Comparison of ENCODE assay signal across 8 mouse cellular contexts in the genomic region with DNA sequence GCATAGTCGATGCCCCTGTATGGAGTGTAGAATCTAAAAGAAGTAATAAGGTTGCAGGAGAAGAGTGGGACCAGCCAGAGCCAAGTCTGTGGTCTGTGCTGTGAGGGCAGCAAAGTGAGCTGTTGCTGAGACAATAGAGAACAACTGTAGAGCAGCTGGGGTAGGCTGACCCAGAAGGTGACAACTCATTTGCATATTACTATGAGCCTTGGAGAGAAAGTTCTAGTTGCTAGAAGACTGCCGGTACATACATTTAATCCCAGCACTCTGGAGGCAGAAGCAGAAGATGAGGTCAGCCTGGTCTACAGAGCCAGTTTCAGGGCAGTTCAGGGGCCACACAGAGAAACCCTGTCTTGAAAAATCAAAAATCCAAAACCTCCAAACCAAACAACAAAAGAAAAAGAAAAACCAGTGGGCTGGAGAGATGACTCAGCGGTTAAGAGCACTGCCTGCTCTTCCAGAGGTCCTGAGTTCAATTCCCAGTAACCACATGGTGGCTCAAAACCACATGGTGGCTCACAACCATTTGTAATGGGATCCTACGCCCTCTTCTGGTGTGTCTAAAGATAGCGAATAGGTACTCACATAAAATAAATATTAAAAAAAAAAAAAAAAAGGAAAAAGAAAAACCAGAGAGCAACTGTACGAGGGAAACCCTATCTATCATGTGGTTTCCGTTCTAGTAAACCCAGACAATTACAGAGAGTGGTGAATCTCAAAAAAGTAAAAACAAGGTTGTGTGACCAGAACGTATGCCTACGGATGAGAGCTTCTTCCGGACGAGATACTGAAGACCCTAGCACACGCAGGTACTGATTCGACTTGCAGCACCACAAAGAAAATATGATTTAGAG. TPM values are rescaled to one million over a fixed set of nuclear protein-coding genes. Genes with fewer than 3 reads are reported as not detected.
DNase-seq lines count a peak whose midpoint lies in the region; ATAC-seq and TF ChIP-seq lines count a peak whose summit lies in the region.

No protein-coding gene starts in this region.

- peak overlapping the region; percentile 64 for H3K4me2 ChIP-seq in heart, embryonic 14.5 days (ENCODE audit: low read length)
- peak overlapping the region; percentile 43 for H3K4me2 ChIP-seq in hindbrain, embryonic 14.5 days (replicated peaks)
- H3K4me2 ChIP-seq in midbrain, embryonic 11.5 days: peak overlapping the region; percentile 35; the same call in 1 of the 2 replicates

- no peak for TF ChIP-seq RAD21 in MEL (IDR thresholded peaks at IDR 0.05; ENCODE audit: low read depth, low read length)

- WGBS in heart, embryonic 14.5 days: 42% methylated on average over 13 of the region's 13 CpGs
- 50% methylated on average over 13 of the region's 13 CpGs for WGBS in hindbrain, embryonic 14.5 days
- 43% methylated on average over 13 of the region's 13 CpGs for WGBS in midbrain, embryonic 11.5 days

- peak overlapping the region in 1 of 2 experiments; percentile 18; a peak in 1 of 4 replicates for H3K4me3 ChIP-seq in heart, embryonic 14.5 days (ENCODE audit: control insufficient read depth in 1 of 2, insufficient read depth in 1 of 2, low read depth in 1 of 2, low read length in 2 of 2)
- H3K4me3 ChIP-seq in MEL (ENCODE audit: control insufficient read depth in 1 of 2, insufficient read depth in 1 of 2, low read depth in 2 of 2, low read length in 2 of 2): peak overlapping the region; percentile 64 to 70
- no peak overlapping the region for H3K4me3 ChIP-seq in hindbrain, embryonic 14.5 days (replicated peaks; ENCODE audit: low read length)
- no peak overlapping the region for H3K4me3 ChIP-seq in midbrain, embryonic 11.5 days (ENCODE audit: low read depth, low read length)

- H3K79me2 ChIP-seq in MEL (ENCODE audit: control insufficient read depth, insufficient read depth, low read length, poor library complexity): no peaks in the 10 kb centered on the region

- H3K36me3 ChIP-seq in heart, embryonic 14.5 days (ENCODE audit: control insufficient read depth, insufficient read depth, low read length): no peaks in the 10 kb centered on the region
- H3K36me3 ChIP-seq in MEL (ENCODE audit: control insufficient read depth in 1 of 2, insufficient read depth in 2 of 2, low read length in 2 of 2): peaks cover 0 to 6% of the 10 kb centered on the region in 2 experiments; a peak in 2 of 4 replicates
- H3K36me3 ChIP-seq in hindbrain, embryonic 14.5 days (replicated peaks; ENCODE audit: control insufficient read depth, insufficient read depth): no peaks in the 10 kb centered on the region
- H3K36me3 ChIP-seq in midbrain, embryonic 11.5 days (ENCODE audit: control insufficient read depth, insufficient read depth, low read length): no peaks in the 10 kb centered on the region

- peaks cover 2 to 6% of the 10 kb centered on the region in 2 experiments; a peak in 2 of 4 replicates for H3K4me1 ChIP-seq in heart, embryonic 14.5 days (ENCODE audit: control insufficient read depth in 2 of 2, insufficient read depth in 2 of 2, low read length in 2 of 2)
- H3K4me1 ChIP-seq in MEL (ENCODE audit: control insufficient read depth in 1 of 2, insufficient read depth in 2 of 2, low read length in 2 of 2): peaks cover 0 to 13% of the 10 kb centered on the region in 2 experiments; a peak in 1 of 4 replicates
- no peaks in the 10 kb centered on the region for H3K4me1 ChIP-seq in hindbrain, embryonic 14.5 days (replicated peaks; ENCODE audit: control insufficient read depth, insufficient read depth, low read length)
- no peaks in the 10 kb centered on the region for H3K4me1 ChIP-seq in midbrain, embryonic 11.5 days (ENCODE audit: control insufficient read depth, insufficient read depth, low read length)

- DNase-seq in heart, adult 8-10 months (ENCODE audit: low spot score): no peak
- peak; percentile 42 for DNase-seq in MEL (ENCODE audit: low read depth, low spot score)
- DNase-seq in hindbrain, embryonic 14.5 days (ENCODE audit: low spot score): no peak
- no peak for DNase-seq in midbrain, embryonic 11.5 days (ENCODE audit: low spot score, missing footprints)
- no peak for DNase-seq in right cerebral cortex, postnatal 36 days (ENCODE audit: low spot score in 2 of 2)
- no peak for DNase-seq in urinary bladder, postnatal 36 days (ENCODE audit: low spot score in 2 of 2)
- no peak for DNase-seq in ovary, postnatal 14 days (ENCODE audit: low spot score)

- no peak overlapping the region for H3K27ac ChIP-seq in heart, embryonic 14.5 days (replicated peaks in 1 of 2; ENCODE audit: control insufficient read depth in 1 of 2, insufficient read depth in 1 of 2, low read depth in 2 of 2, low read length in 2 of 2)
- H3K27ac ChIP-seq in MEL (ENCODE audit: control insufficient read depth, low read depth, low read length): no peak overlapping the region
- H3K27ac ChIP-seq in hindbrain, embryonic 14.5 days: no peak overlapping the region
- no peak overlapping the region for H3K27ac ChIP-seq in midbrain, embryonic 11.5 days (ENCODE audit: low read depth, low read length)

- ATAC-seq in heart, embryonic 14.5 days (ENCODE audit: insufficient number of reproducible peaks, insufficient read depth, low FRiP score, low read depth): no peak
- ATAC-seq in hindbrain, embryonic 14.5 days (ENCODE audit: low FRiP score): no peak
- no peak for ATAC-seq in midbrain, embryonic 11.5 days (ENCODE audit: low FRiP score)

- no peaks in the 10 kb centered on the region for H3K27me3 ChIP-seq in heart, embryonic 14.5 days (ENCODE audit: control insufficient read depth, insufficient read depth, low read length)
- H3K27me3 ChIP-seq in MEL (ENCODE audit: control insufficient read depth in 1 of 2, insufficient read depth in 2 of 2, low read length in 2 of 2): no peaks in the 10 kb centered on the region
- H3K27me3 ChIP-seq in hindbrain, embryonic 14.5 days (ENCODE audit: control insufficient read depth, insufficient read depth, low read length): no peaks in the 10 kb centered on the region
- no peaks in the 10 kb centered on the region for H3K27me3 ChIP-seq in midbrain, embryonic 11.5 days (ENCODE audit: control insufficient read depth, insufficient read depth, low read length)

- 0 out of 2 replicates have a peak overlapping the region, but pooled peaks have one; percentile 48 for H3K9ac ChIP-seq in heart, embryonic 14.5 days (ENCODE audit: low read length)
- H3K9ac ChIP-seq in MEL (ENCODE audit: control insufficient read depth, low read depth, low read length, poor library complexity, severe bottlenecking): peak overlapping the region; percentile 65
- no peak overlapping the region for H3K9ac ChIP-seq in hindbrain, embryonic 14.5 days
- H3K9ac ChIP-seq in midbrain, embryonic 11.5 days (ENCODE audit: low read length): no peak overlapping the region

- peak in 2 of 3 experiments; percentile 17 to 27; a peak in 3 of 6 replicates for TF ChIP-seq CTCF in MEL (IDR thresholded peaks at IDR 0.05 in 2 of 3, conservative IDR thresholded peaks at IDR 0.05 in 1 of 3; ENCODE audit: control insufficient read depth in 1 of 3, insufficient read depth in 1 of 3, low read depth in 2 of 3, low read length in 3 of 3, poor library complexity in 1 of 3, severe bottlenecking in 1 of 3)

- TF ChIP-seq POLR2A in MEL (IDR thresholded peaks at IDR 0.05; ENCODE audit: control insufficient read depth in 1 of 2, insufficient read depth in 1 of 2, low read depth in 1 of 2, low read length in 2 of 2, poor library complexity in 1 of 2): no peak

- peak in 1 of 2 experiments; percentile 34; a peak in 1 of 4 replicates for TF ChIP-seq EP300 in MEL (IDR thresholded peaks at IDR 0.05; ENCODE audit: low read depth in 1 of 2, low read length in 2 of 2)

- H3K9me3 ChIP-seq in heart, embryonic 14.5 days (ENCODE audit: control insufficient read depth, low read length): no peaks in the 10 kb centered on the region
- H3K9me3 ChIP-seq in MEL (replicated peaks; ENCODE audit: insufficient read depth, low read length): no peaks in the 10 kb centered on the region
- no peaks in the 10 kb centered on the region for H3K9me3 ChIP-seq in hindbrain, embryonic 14.5 days (ENCODE audit: control insufficient read depth, low read length)
- H3K9me3 ChIP-seq in midbrain, embryonic 11.5 days (ENCODE audit: control insufficient read depth, low read length): no peaks in the 10 kb centered on the region

TF ChIP-seq in MEL, 35 proteins besides CTCF, POLR2A, EP300 and RAD21 (continues in another document):
- TF ChIP-seq USF1 (IDR thresholded peaks at IDR 0.05; ENCODE audit: low read depth, low read length) (no peak), ZKSCAN1 (IDR thresholded peaks at IDR 0.05; ENCODE audit: low read depth, low read length) (0 out of 2 replicates have a peak, but pooled peaks have one; percentile 43), MYB (IDR thresholded peaks at IDR 0.05; ENCODE audit: low read depth, low read length) (no peak), MXI1 (IDR thresholded peaks at IDR 0.05; ENCODE audit: low read depth, low read length) (peak; percentile 59), ELF1 (IDR thresholded peaks at IDR 0.05; ENCODE audit: low read depth, low read length) (no peak), GATA1 (IDR thresholded peaks at IDR 0.05; ENCODE audit: low read depth, low read length) (peak; percentile 49), TBP (IDR thresholded peaks at IDR 0.05; ENCODE audit: low read depth, low read length) (no peak; the same call in 1 of the 2 replicates), HCFC1 (IDR thresholded peaks at IDR 0.05; ENCODE audit: low read depth, low read length) (no peak), ZMIZ1 (IDR thresholded peaks at IDR 0.05; ENCODE audit: low read depth, low read length) (no peak), MAFK (IDR thresholded peaks at IDR 0.05; ENCODE audit: borderline replicate concordance, low read depth, low read length) (0 out of 2 replicates have a peak, but pooled peaks have one; percentile 51), USF2 (IDR thresholded peaks at IDR 0.05; ENCODE audit: borderline replicate concordance in 1 of 2, insufficient read depth in 1 of 2, low read depth in 1 of 2, low read length in 2 of 2) (no peak), JUND (IDR thresholded peaks at IDR 0.05; ENCODE audit: low read depth, low read length) (no peak), CHD1 (IDR thresholded peaks at IDR 0.05; ENCODE audit: low read depth, low read length) (no peak), MAX (IDR thresholded peaks at IDR 0.05; ENCODE audit: low read length) (peak; percentile 67), MYC (IDR thresholded peaks at IDR 0.05; ENCODE audit: low read depth, low read length) (peak; percentile 94), GABPA (IDR thresholded peaks at IDR 0.05; ENCODE audit: low read depth, low read length) (no peak)

RNA-seq across cellular contexts. Expression of a gene that starts 20.3 kb away (rescaled TPM):
- 438 and 448 TPM in 2 replicates for polyA plus RNA-seq in heart, embryonic 14.5 days (2014; fragmentation: Nextera tagmentation; extraction: Ambion mirVana)
- 10 to 100 TPM; 73.8 to 88.7 (median 82.1) TPM for total RNA-seq in heart, adult 8-10 months (2022)
- 80.0 and 91.5 TPM in 2 replicates for total RNA-seq in MEL (2012; rRNA removed)
- 100 to 1,000 TPM in 1 of 2 experiments, not detected in 1; 312 TPM for polyA plus RNA-seq in MEL (2012; ENCODE audit: insufficient read depth in 1 of 2, insufficient read length in 2 of 2, low read depth in 1 of 2, low replicate concordance in 2 of 2, missing spikeins in 1 of 2)
- 745 and 907 TPM in 2 replicates for polyA plus RNA-seq in hindbrain, embryonic 14.5 days (2014; fragmentation: Nextera tagmentation; extraction: Ambion mirVana)
- polyA plus RNA-seq in midbrain, embryonic 11.5 days (2014; fragmentation: Nextera tagmentation; extraction: Ambion mirVana): 487 and 530 TPM in 2 replicates

Comparison
In these comparisons a context has a peak if more than half of its experiments do, and no peak if none do; other contexts are left out.
1. H3K4me3 ChIP-seq: peak in MEL (2 of 2); none in hindbrain, embryonic 14.5 days (single experiment) and midbrain, embryonic 11.5 days (single experiment).
2. H3K9ac ChIP-seq: peak in heart, embryonic 14.5 days (single experiment) and MEL (single experiment); none in hindbrain, embryonic 14.5 days (single experiment) and midbrain, embryonic 11.5 days (single experiment).
3. Peak in every context shown above with its lines, with median percentiles within 50 percentile points of each other: H3K4me2 ChIP-seq.